Mouse (Mus musculus) liver, embryonic 14.5 days (tissue): Measurements from ENCODE around the gene Cd160. TPM values are rescaled to one million over a fixed set of nuclear protein-coding genes. Genes with fewer than 3 reads are reported as not detected.

ENCODE experiments used
- ATAC-seq: fragments of 200-750 bp; cut with Nextera tagmentation; 2 replicates; pipeline ENCODE4 v1.8.0; 2017; ENCODE audit warnings: moderate number of reproducible peaks, mild to moderate bottlenecking, moderate library complexity; ENCODE audit not compliant: insufficient read depth
- DNase-seq, 3 experiments: peaks; one replicate each; pipeline ENCODE4 v3.0.0-alpha.2; 2012 to 2013; ENCODE audit warnings: low read depth in 3 of 3, low spot score in 3 of 3
- H3K27ac ChIP-seq: fragments of 300-500 bp; sonication (generic); 2 replicates; pipeline ENCODE4 v1.5.1; 2014; ENCODE audit warnings: moderate library complexity, mild to moderate bottlenecking, control low read depth, inconsistent platforms
- H3K27me3 ChIP-seq: fragments of 300-500 bp; sonication (generic); 2 replicates; pipeline ENCODE4 v1.6.1; 2014; ENCODE audit warnings: mild to moderate bottlenecking, low read length, moderate library complexity; ENCODE audit not compliant: control insufficient read depth, insufficient read depth
- H3K36me3 ChIP-seq: fragments of 300-500 bp; sonication (generic); replicated peaks from 2 replicates; pipeline ENCODE4 v1.6.1; 2014; ENCODE audit warnings: low read depth; ENCODE audit not compliant: control insufficient read depth, insufficient read depth
- H3K4me1 ChIP-seq, 2 experiments: fragments of 200-500 bp in 1 of 2; fragments of 300-500 bp in 1 of 2; sonication (generic) in 1 of 2; replicated peaks; 2 replicates each; pipeline ENCODE4 v1.6.1; 2012 to 2014; ENCODE audit warnings: antibody characterized with exemption in 1 of 2, inconsistent platforms in 1 of 2, low read length in 1 of 2; ENCODE audit not compliant: control insufficient read depth in 2 of 2, insufficient read depth in 2 of 2
- H3K4me2 ChIP-seq: fragments of 300-500 bp; sonication (generic); 2 replicates; pipeline ENCODE4 v1.6.1; 2014; ENCODE audit warnings: low read depth, mild to moderate bottlenecking, control low read depth, moderate library complexity
- H3K4me3 ChIP-seq, 2 experiments: fragments of 200-500 bp in 1 of 2; fragments of 300-500 bp in 1 of 2; sonication (generic) in 1 of 2; 2 replicates each; pipeline ENCODE4 v1.5.1; 2012 to 2014; ENCODE audit warnings: low read depth in 2 of 2, low read length in 2 of 2, mild to moderate bottlenecking in 2 of 2, control low read depth in 1 of 2, inconsistent platforms in 1 of 2, moderate library complexity in 1 of 2; ENCODE audit not compliant: insufficient read depth in 1 of 2
- H3K9ac ChIP-seq: fragments of 300-500 bp; sonication (generic); replicated peaks from 2 replicates; pipeline ENCODE4 v1.6.1; 2014; ENCODE audit warnings: mild to moderate bottlenecking, control low read depth, moderate library complexity
- H3K9me3 ChIP-seq: fragments of 300-500 bp; sonication (generic); 2 replicates; pipeline ENCODE4 v1.6.1; 2016; ENCODE audit warnings: low read length, mixed read lengths; ENCODE audit not compliant: control insufficient read depth
- CTCF ChIP-seq: IDR thresholded peaks from 2 replicates; pipeline ENCODE4 v1.5.1; 2016; ENCODE audit warnings: antibody characterized with exemption, low read depth, control low read depth
- EP300 ChIP-seq: IDR thresholded peaks from 2 replicates; pipeline ENCODE4 v1.6.1; 2016; ENCODE audit warnings: antibody characterized with exemption, low read depth
- WGBS: fragments of 180-500 bp; shearing (Covaris S2); extraction: QIAGEN DNeasy Blood & Tissue Kit; methylation state at CpG from one replicate; pipeline ENCODE4 v1.1.7; 2014; ENCODE audit not compliant: insufficient replicate concordance; 5-methylcytosine and 5-hydroxymethylcytosine counted together
- polyA plus RNA-seq, 2 experiments: library from polyadenylated mRNA; depleted of rRNA in 1 of 2; stranded (reverse) in 1 of 2; unstranded in 1 of 2; fragments of >200 nt; fragmentation: Nextera tagmentation in 1 of 2; extraction: Ambion mirVana in 1 of 2; gene quantifications; 2 replicates each; pipeline versions ENCODE4 v1.2.1 to v1.2.3; 2012 to 2014

Gene Cd160
- polyA plus RNA-seq, 2 experiments: 0.07 to 0.11 TPM

GRCm38 (mm10) chr3:96757691-96758090 is 71.5 kb downstream of the Cd160 start:
- ATAC-seq (no peak), DNase-seq (no peak)
- Histone ChIP-seq H3K4me3 (no peak overlapping the region), H3K4me2 (no peak overlapping the region), H3K27ac (no peak overlapping the region), H3K36me3 (no peaks in the 10 kb centered on the region), H3K27me3 (no peaks in the 10 kb centered on the region), H3K4me1 (no peaks in the 10 kb centered on the region), H3K9me3 (no peaks in the 10 kb centered on the region), H3K9ac (no peak overlapping the region)
- 68% methylated on average over 7 of the region's 7 CpGs for WGBS
- no peak for TF ChIP-seq CTCF
- TF ChIP-seq EP300: no peak

- no peak overlapping the region for H3K27ac ChIP-seq
- TF ChIP-seq EP300 (no peak), CTCF (no peak)
- no peaks in the 10 kb centered on the region for H3K9me3 ChIP-seq
- H3K4me1 ChIP-seq: no peaks in the 10 kb centered on the region
- H3K9ac ChIP-seq: no peak overlapping the region
- 75% methylated on average over 1 of the region's 1 CpGs for whole genome bisulfite sequencing
- no peaks in the 10 kb centered on the region for H3K27me3 ChIP-seq
- H3K36me3 ChIP-seq: no peaks in the 10 kb centered on the region
- ATAC-seq: no peak
- H3K4me3 ChIP-seq: no peak overlapping the region
- no peak for DNase-seq
- no peak overlapping the region for H3K4me2 ChIP-seq
These were observed 73.2 kb downstream of the Cd160 start for GRCm38 (mm10) chr3:96755935-96756334.

Other genes with a start within 250 kb of the Cd160 start
- 6.2 and 11.8 TPM in 2 replicates for gene Polr3gl, start 235.2 kb downstream of the Cd160 start, polyA plus RNA-seq (2012; rRNA removed)
- 3.0 and 3.3 TPM in 2 replicates for gene Polr3gl, start 235.2 kb downstream of the Cd160 start, polyA plus RNA-seq (2014; fragmentation: Nextera tagmentation; extraction: Ambion mirVana)
- 0.08 TPM in 2 replicates for gene Ankrd34a, start 232.7 kb downstream of the Cd160 start, polyA plus RNA-seq (2012; rRNA removed)
- gene Ankrd34a, start 232.7 kb downstream of the Cd160 start, polyA plus RNA-seq (2014; fragmentation: Nextera tagmentation; extraction: Ambion mirVana): not detected in 2 replicates
- 2.7 and 2.9 TPM in 2 replicates for gene Lix1l, start 228.2 kb downstream of the Cd160 start, polyA plus RNA-seq (2012; rRNA removed)
- 0.32 and 0.48 TPM in 2 replicates for gene Lix1l, start 228.2 kb downstream of the Cd160 start, polyA plus RNA-seq (2014; fragmentation: Nextera tagmentation; extraction: Ambion mirVana)
- gene Rbm8a, start 199.4 kb downstream of the Cd160 start, polyA plus RNA-seq (2012; rRNA removed): 11.6 and 22.8 TPM in 2 replicates
- 69.1 and 73.6 TPM in 2 replicates for gene Rbm8a, start 199.4 kb downstream of the Cd160 start, polyA plus RNA-seq (2014; fragmentation: Nextera tagmentation; extraction: Ambion mirVana)
- 10.5 and 10.7 TPM in 2 replicates for gene Pex11b, start 194.0 kb downstream of the Cd160 start, polyA plus RNA-seq (2012; rRNA removed)
- gene Pex11b, start 194.0 kb downstream of the Cd160 start, polyA plus RNA-seq (2014; fragmentation: Nextera tagmentation; extraction: Ambion mirVana): 15.7 and 19.1 TPM in 2 replicates
- 0.02 TPM in 1 of 2 replicates, not detected in the other for gene Gm42957, start 193.9 kb downstream of the Cd160 start, polyA plus RNA-seq (2012; rRNA removed)
- gene Gm42957, start 193.9 kb downstream of the Cd160 start, polyA plus RNA-seq (2014; fragmentation: Nextera tagmentation; extraction: Ambion mirVana): not detected in 2 replicates
- 0.42 and 0.47 TPM in 2 replicates for gene Itga10, start 183.8 kb downstream of the Cd160 start, polyA plus RNA-seq (2012; rRNA removed)
- 0.05 TPM in 2 replicates for gene Itga10, start 183.8 kb downstream of the Cd160 start, polyA plus RNA-seq (2014; fragmentation: Nextera tagmentation; extraction: Ambion mirVana)
- 0.26 and 0.39 TPM in 2 replicates for gene Ankrd35, start 159.2 kb downstream of the Cd160 start, polyA plus RNA-seq (2012; rRNA removed)
- gene Ankrd35, start 159.2 kb downstream of the Cd160 start, polyA plus RNA-seq (2014; fragmentation: Nextera tagmentation; extraction: Ambion mirVana): 0.13 and 0.22 TPM in 2 replicates
- 5.1 and 5.7 TPM in 2 replicates for gene Pias3, start 133.0 kb downstream of the Cd160 start, polyA plus RNA-seq (2012; rRNA removed)
- 3.6 and 4.1 TPM in 2 replicates for gene Pias3, start 133.0 kb downstream of the Cd160 start, polyA plus RNA-seq (2014; fragmentation: Nextera tagmentation; extraction: Ambion mirVana)
- 0.62 and 0.65 TPM in 2 replicates for gene Nudt17, start 120.8 kb downstream of the Cd160 start, polyA plus RNA-seq (2012; rRNA removed)
- gene Nudt17, start 120.8 kb downstream of the Cd160 start, polyA plus RNA-seq (2014; fragmentation: Nextera tagmentation; extraction: Ambion mirVana): 1.4 and 1.5 TPM in 2 replicates
- 15.4 and 21.6 TPM in 2 replicates for gene Polr3c, start 101.7 kb downstream of the Cd160 start, polyA plus RNA-seq (2012; rRNA removed)
- 14.5 and 14.6 TPM in 2 replicates for gene Polr3c, start 101.7 kb downstream of the Cd160 start, polyA plus RNA-seq (2014; fragmentation: Nextera tagmentation; extraction: Ambion mirVana)
- gene Rnf115, start 101.7 kb downstream of the Cd160 start, polyA plus RNA-seq (2012; rRNA removed): 9.6 and 12.4 TPM in 2 replicates
- gene Rnf115, start 101.7 kb downstream of the Cd160 start, polyA plus RNA-seq (2014; fragmentation: Nextera tagmentation; extraction: Ambion mirVana): 28.2 and 33.0 TPM in 2 replicates
- 3.8 and 6.3 TPM in 2 replicates for gene Pdzk1, start 67 bp downstream of the Cd160 start, polyA plus RNA-seq (2012; rRNA removed)
- gene Pdzk1, start 67 bp downstream of the Cd160 start, polyA plus RNA-seq (2014; fragmentation: Nextera tagmentation; extraction: Ambion mirVana): 11.4 and 12.3 TPM in 2 replicates
- 1.4 and 1.5 TPM in 2 replicates for gene Gja5, start 75.3 kb upstream of the Cd160 start, polyA plus RNA-seq (2012; rRNA removed)
- gene Gja5, start 75.3 kb upstream of the Cd160 start, polyA plus RNA-seq (2014; fragmentation: Nextera tagmentation; extraction: Ambion mirVana): 0.58 and 0.68 TPM in 2 replicates
- gene Gpr89, start 76.0 kb upstream of the Cd160 start, polyA plus RNA-seq (2012; rRNA removed): 4.6 and 4.9 TPM in 2 replicates
- gene Gpr89, start 76.0 kb upstream of the Cd160 start, polyA plus RNA-seq (2014; fragmentation: Nextera tagmentation; extraction: Ambion mirVana): 22.9 and 24.7 TPM in 2 replicates
- not detected in 2 replicates for gene Gja8, start 96.7 kb upstream of the Cd160 start, polyA plus RNA-seq (2012; rRNA removed)
- gene Gja8, start 96.7 kb upstream of the Cd160 start, polyA plus RNA-seq (2014; fragmentation: Nextera tagmentation; extraction: Ambion mirVana): not detected in 2 replicates